Mouse (Mus musculus): ENCODE results near the gene Smchd1. TPM values are rescaled to one million over a fixed set of nuclear protein-coding genes. Genes with fewer than 3 reads are reported as not detected.
"Not testable (repeated sequence)": the region's sequence is repeated elsewhere in the genome, so short reads cannot be mapped to it uniquely, and the experiment has no call there.

Gene Smchd1
- polyA plus RNA-seq, 1 experiment, result 23.7 TPM

GRCm38 (mm10) chr17:71445191-71445590 is 30.0 kb downstream of the Smchd1 start:
- H3K27ac ChIP-seq (ENCODE audit: insufficient read depth, low read length), result no peak overlapping the region
- no peaks in the 10 kb centered on the region for H3K4me1 ChIP-seq (ENCODE audit: control insufficient read depth, insufficient read depth, low read length)

GRCm38 (mm10) chr17:71444718-71445117 is 30.4 kb downstream of the Smchd1 start:
- Histone ChIP-seq H3K27ac (ENCODE audit: insufficient read depth, low read length) (no peak overlapping the region), H3K4me3 (ENCODE audit: insufficient read depth, low read length) (no peak overlapping the region), H3K4me1 (ENCODE audit: control insufficient read depth, insufficient read depth, low read length) (no peaks in the 10 kb centered on the region)
- TF ChIP-seq POLR2A (IDR thresholded peaks at IDR 0.05; ENCODE audit: extremely low read depth, insufficient read depth, low read length), result no peak

More at GRCm38 (mm10) chr17:71445191-71445590, 30.0 kb downstream of the Smchd1 start:
- no peak overlapping the region for H3K4me3 ChIP-seq (ENCODE audit: insufficient read depth, low read length)
- TF ChIP-seq POLR2A (IDR thresholded peaks at IDR 0.05; ENCODE audit: extremely low read depth, insufficient read depth, low read length), result no peak
- TF ChIP-seq CTCF (IDR thresholded peaks at IDR 0.05; ENCODE audit: extremely low read depth, insufficient read depth, low read length), result no peak

- Histone ChIP-seq H3K27ac (ENCODE audit: insufficient read depth, low read length) (no peak overlapping the region), H3K4me3 (ENCODE audit: insufficient read depth, low read length) (no peak overlapping the region), H3K4me1 (ENCODE audit: control insufficient read depth, insufficient read depth, low read length) (no peaks in the 10 kb centered on the region)
- TF ChIP-seq POLR2A (IDR thresholded peaks at IDR 0.05; ENCODE audit: extremely low read depth, insufficient read depth, low read length), result no peak
- no peak for TF ChIP-seq CTCF (IDR thresholded peaks at IDR 0.05; ENCODE audit: extremely low read depth, insufficient read depth, low read length)
These were observed 31.0 kb downstream of the Smchd1 start for GRCm38 (mm10) chr17:71444126-71444525.

- no peak overlapping the region for H3K27ac ChIP-seq (ENCODE audit: insufficient read depth, low read length)
- TF ChIP-seq CTCF (IDR thresholded peaks at IDR 0.05; ENCODE audit: extremely low read depth, insufficient read depth, low read length), result no peak
- TF ChIP-seq POLR2A (IDR thresholded peaks at IDR 0.05; ENCODE audit: extremely low read depth, insufficient read depth, low read length), result no peak
- no peaks in the 10 kb centered on the region for H3K4me1 ChIP-seq (ENCODE audit: control insufficient read depth, insufficient read depth, low read length)
- H3K4me3 ChIP-seq (ENCODE audit: insufficient read depth, low read length), result no peak overlapping the region
These were observed 31.9 kb downstream of the Smchd1 start for GRCm38 (mm10) chr17:71443273-71443672.

- H3K4me1 ChIP-seq (ENCODE audit: control insufficient read depth, insufficient read depth, low read length); H3K27ac ChIP-seq (ENCODE audit: insufficient read depth, low read length); H3K4me3 ChIP-seq (ENCODE audit: insufficient read depth, low read length): not testable (repeated sequence)
These were observed 52.6 kb downstream of the Smchd1 start for GRCm38 (mm10) chr17:71422502-71422901.

- not testable (repeated sequence) for H3K4me1 ChIP-seq (ENCODE audit: control insufficient read depth, insufficient read depth, low read length); H3K4me3 ChIP-seq (ENCODE audit: insufficient read depth, low read length); H3K27ac ChIP-seq (ENCODE audit: insufficient read depth, low read length)
These were observed 55.7 kb downstream of the Smchd1 start for GRCm38 (mm10) chr17:71419448-71419847.

- no peak for TF ChIP-seq CTCF (IDR thresholded peaks at IDR 0.05; ENCODE audit: extremely low read depth, insufficient read depth, low read length)
- no peak for TF ChIP-seq POLR2A (IDR thresholded peaks at IDR 0.05; ENCODE audit: extremely low read depth, insufficient read depth, low read length)
- Histone ChIP-seq H3K4me3 (ENCODE audit: insufficient read depth, low read length) (no peak overlapping the region), H3K27ac (ENCODE audit: insufficient read depth, low read length) (no peak overlapping the region), H3K4me1 (ENCODE audit: control insufficient read depth, insufficient read depth, low read length) (no peaks in the 10 kb centered on the region)
These were observed 58.1 kb downstream of the Smchd1 start for GRCm38 (mm10) chr17:71417008-71417407.

GRCm38 (mm10) chr17:71387401-71387800 is 87.7 kb downstream of the Smchd1 start:
- TF ChIP-seq CTCF (IDR thresholded peaks at IDR 0.05; ENCODE audit: extremely low read depth, insufficient read depth, low read length), result no peak
- TF ChIP-seq POLR2A (IDR thresholded peaks at IDR 0.05; ENCODE audit: extremely low read depth, insufficient read depth, low read length), result no peak
- Histone ChIP-seq H3K4me1 (ENCODE audit: control insufficient read depth, insufficient read depth, low read length) (no peaks in the 10 kb centered on the region), H3K4me3 (ENCODE audit: insufficient read depth, low read length) (no peak overlapping the region), H3K27ac (ENCODE audit: insufficient read depth, low read length) (no peak overlapping the region)

GRCm38 (mm10) chr17:71380346-71380745 is 94.8 kb downstream of the Smchd1 start:
- Histone ChIP-seq H3K4me3 (ENCODE audit: insufficient read depth, low read length) (no peak overlapping the region), H3K4me1 (ENCODE audit: control insufficient read depth, insufficient read depth, low read length) (no peaks in the 10 kb centered on the region), H3K27ac (ENCODE audit: insufficient read depth, low read length) (no peak overlapping the region)
- TF ChIP-seq CTCF (IDR thresholded peaks at IDR 0.05; ENCODE audit: extremely low read depth, insufficient read depth, low read length), result no peak

GRCm38 (mm10) chr17:71377901-71378300 is 97.2 kb downstream of the Smchd1 start:
- no peak overlapping the region for H3K4me3 ChIP-seq (ENCODE audit: insufficient read depth, low read length)
- TF ChIP-seq POLR2A (IDR thresholded peaks at IDR 0.05; ENCODE audit: extremely low read depth, insufficient read depth, low read length), result no peak
- TF ChIP-seq CTCF (IDR thresholded peaks at IDR 0.05; ENCODE audit: extremely low read depth, insufficient read depth, low read length), result no peak
- no peaks in the 10 kb centered on the region for H3K4me1 ChIP-seq (ENCODE audit: control insufficient read depth, insufficient read depth, low read length)
- H3K27ac ChIP-seq (ENCODE audit: insufficient read depth, low read length), result no peak overlapping the region

- no peak for TF ChIP-seq CTCF (IDR thresholded peaks at IDR 0.05; ENCODE audit: extremely low read depth, insufficient read depth, low read length)
- no peak for TF ChIP-seq POLR2A (IDR thresholded peaks at IDR 0.05; ENCODE audit: extremely low read depth, insufficient read depth, low read length)
- no peak overlapping the region for H3K4me3 ChIP-seq (ENCODE audit: insufficient read depth, low read length)
- H3K4me1 ChIP-seq (ENCODE audit: control insufficient read depth, insufficient read depth, low read length), result peaks cover 2% of the 10 kb centered on the region; the same call in 1 of the 2 replicates
- no peak overlapping the region for H3K27ac ChIP-seq (ENCODE audit: insufficient read depth, low read length)
These were observed 119.6 kb downstream of the Smchd1 start for GRCm38 (mm10) chr17:71355526-71355925.
